Mouse (Mus musculus): ENCODE results near the gene Lhfpl5. TPM values are rescaled to one million over a fixed set of nuclear protein-coding genes. Genes with fewer than 3 reads are reported as not detected.

Lhfpl5 gene
- total and polyA plus RNA-seq, 2 experiments from 2014 or later: 21.0 to 28.6 TPM

GRCm38 (mm10) chr17:28580396-28580795 lies 5.0 kb downstream of the Lhfpl5 start:
- Histone ChIP-seq H3K36me3 (ENCODE audit: insufficient read depth, low read length) (no peaks in the 10 kb centered on the region), H3K4me2 (ENCODE audit: low read depth, low read length, poor library complexity, severe bottlenecking) (no peak overlapping the region), H3K9me3 (ENCODE audit: low read length) (no peaks in the 10 kb centered on the region), H3K4me1 (ENCODE audit: insufficient read depth, low read length) (peaks cover 11% of the 10 kb centered on the region; the same call in 1 of the 2 replicates), H3K9ac (replicated peaks; ENCODE audit: low read length, poor library complexity, severe bottlenecking) (no peak overlapping the region), H3K27me3 (ENCODE audit: insufficient read depth, low read length) (no peaks in the 10 kb centered on the region), H3K4me3 (ENCODE audit: low read depth, low read length) (no peak overlapping the region), H3K27ac (ENCODE audit: low read depth, low read length) (no peak overlapping the region)
- DNase-seq (ENCODE audit: low spot score): peak; percentile 55
- TF ChIP-seq CTCF (IDR thresholded peaks at IDR 0.05): no peak
- no peak for ATAC-seq (ENCODE audit: low FRiP score)
- 8% methylated on average over 9 of the region's 9 CpGs for WGBS

DNA sequence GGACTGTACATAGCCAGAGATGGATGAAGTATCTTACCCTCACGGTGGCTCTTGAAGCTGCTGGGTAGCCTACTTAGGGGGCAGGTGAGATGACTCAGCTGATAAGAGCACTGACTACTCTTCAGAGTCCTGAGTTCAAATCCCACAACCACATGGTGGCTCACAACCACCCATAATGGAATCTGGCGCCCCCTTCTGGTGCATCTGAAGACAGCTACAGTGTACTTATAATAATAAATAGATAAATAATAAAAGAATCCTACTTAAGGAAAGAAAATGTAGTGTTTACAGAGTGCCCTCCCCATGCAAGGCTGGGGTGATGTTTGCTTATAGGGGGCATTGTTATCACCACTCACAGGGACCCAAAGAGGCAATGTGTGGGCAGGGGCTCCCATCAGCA lies 5.6 kb downstream of the Lhfpl5 start:
- H3K27ac ChIP-seq (ENCODE audit: low read depth, low read length): no peak overlapping the region
- DNase-seq (ENCODE audit: low spot score): no peak
- no peak for ATAC-seq (ENCODE audit: low FRiP score)
- WGBS: 74% methylated on average over 2 of the region's 2 CpGs
- H3K9me3 ChIP-seq (ENCODE audit: low read length): no peaks in the 10 kb centered on the region
- H3K4me1 ChIP-seq (ENCODE audit: insufficient read depth, low read length): peaks cover 6% of the 10 kb centered on the region; the same call in 1 of the 2 replicates
- H3K36me3 ChIP-seq (ENCODE audit: insufficient read depth, low read length): no peaks in the 10 kb centered on the region
- no peak overlapping the region for H3K9ac ChIP-seq (replicated peaks; ENCODE audit: low read length, poor library complexity, severe bottlenecking)
- peak; percentile 33; the same call in 1 of the 2 replicates for TF ChIP-seq CTCF (IDR thresholded peaks at IDR 0.05)
- H3K27me3 ChIP-seq (ENCODE audit: insufficient read depth, low read length): no peaks in the 10 kb centered on the region
- no peak overlapping the region for H3K4me2 ChIP-seq (ENCODE audit: low read depth, low read length, poor library complexity, severe bottlenecking)
- no peak overlapping the region for H3K4me3 ChIP-seq (ENCODE audit: low read depth, low read length)

GRCm38 (mm10) chr17:28586509-28586908 lies 11.1 kb downstream of the Lhfpl5 start:
- Histone ChIP-seq H3K9ac (replicated peaks; ENCODE audit: low read length, poor library complexity, severe bottlenecking) (no peak overlapping the region), H3K4me1 (ENCODE audit: insufficient read depth, low read length) (no peaks in the 10 kb centered on the region), H3K9me3 (ENCODE audit: low read length) (no peaks in the 10 kb centered on the region), H3K27me3 (ENCODE audit: insufficient read depth, low read length) (no peaks in the 10 kb centered on the region), H3K4me2 (ENCODE audit: low read depth, low read length, poor library complexity, severe bottlenecking) (no peak overlapping the region), H3K36me3 (ENCODE audit: insufficient read depth, low read length) (peaks cover 33% of the 10 kb centered on the region), H3K27ac (ENCODE audit: low read depth, low read length) (no peak overlapping the region), H3K4me3 (ENCODE audit: low read depth, low read length) (no peak overlapping the region)
- ATAC-seq (ENCODE audit: low FRiP score) (no peak), DNase-seq (ENCODE audit: low spot score) (no peak)
- 90% methylated on average over 3 of the region's 3 CpGs for WGBS
- TF ChIP-seq CTCF (IDR thresholded peaks at IDR 0.05): no peak

DNA sequence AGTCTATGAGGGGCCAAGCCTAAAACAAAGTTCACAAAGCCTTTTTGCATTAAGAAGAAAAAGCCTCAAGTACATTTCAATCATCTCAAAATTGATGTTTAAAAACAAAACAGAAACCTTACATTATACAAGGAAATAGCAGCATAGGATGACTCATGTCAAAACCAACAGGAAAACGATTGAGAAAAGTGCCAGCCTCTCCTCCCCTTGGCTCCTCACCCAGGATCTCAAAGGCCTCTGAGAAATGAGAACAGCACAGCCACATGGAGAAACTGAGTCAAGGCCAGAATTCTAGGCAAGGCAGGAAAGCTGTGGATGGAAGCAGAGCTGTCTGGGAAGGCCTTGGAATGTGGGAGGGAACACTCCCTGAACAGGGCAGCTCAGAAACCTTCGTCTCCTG lies 13.2 kb downstream of the Lhfpl5 start:
- 87% methylated on average over 2 of the region's 2 CpGs for WGBS
- H3K4me1 ChIP-seq (ENCODE audit: insufficient read depth, low read length): no peaks in the 10 kb centered on the region
- no peak for DNase-seq (ENCODE audit: low spot score)

GRCm38 (mm10) chr17:28590596-28590995 lies 15.2 kb downstream of the Lhfpl5 start:
- no peak for DNase-seq (ENCODE audit: low spot score)
- no peaks in the 10 kb centered on the region for H3K27me3 ChIP-seq (ENCODE audit: insufficient read depth, low read length)
- no peak overlapping the region for H3K4me2 ChIP-seq (ENCODE audit: low read depth, low read length, poor library complexity, severe bottlenecking)
- no peaks in the 10 kb centered on the region for H3K9me3 ChIP-seq (ENCODE audit: low read length)
- no peak for TF ChIP-seq CTCF (IDR thresholded peaks at IDR 0.05)
- no peak for ATAC-seq (ENCODE audit: low FRiP score)
- H3K36me3 ChIP-seq (ENCODE audit: insufficient read depth, low read length): peaks cover 52% of the 10 kb centered on the region
- H3K9ac ChIP-seq (replicated peaks; ENCODE audit: low read length, poor library complexity, severe bottlenecking): no peak overlapping the region
- 94% methylated on average over 3 of the region's 3 CpGs for WGBS
- H3K4me1 ChIP-seq (ENCODE audit: insufficient read depth, low read length): no peaks in the 10 kb centered on the region
- H3K27ac ChIP-seq (ENCODE audit: low read depth, low read length): no peak overlapping the region
- H3K4me3 ChIP-seq (ENCODE audit: low read depth, low read length): no peak overlapping the region

More for the DNA sequence above, 13.2 kb downstream of the Lhfpl5 start:
- Histone ChIP-seq H3K4me3 (ENCODE audit: low read depth, low read length) (no peak overlapping the region), H3K4me2 (ENCODE audit: low read depth, low read length, poor library complexity, severe bottlenecking) (no peak overlapping the region), H3K9me3 (ENCODE audit: low read length) (no peaks in the 10 kb centered on the region), H3K27me3 (ENCODE audit: insufficient read depth, low read length) (no peaks in the 10 kb centered on the region), H3K9ac (replicated peaks; ENCODE audit: low read length, poor library complexity, severe bottlenecking) (no peak overlapping the region), H3K27ac (ENCODE audit: low read depth, low read length) (no peak overlapping the region), H3K36me3 (ENCODE audit: insufficient read depth, low read length) (peaks cover 47% of the 10 kb centered on the region)
- TF ChIP-seq CTCF (IDR thresholded peaks at IDR 0.05): no peak
- no peak for ATAC-seq (ENCODE audit: low FRiP score)

DNA sequence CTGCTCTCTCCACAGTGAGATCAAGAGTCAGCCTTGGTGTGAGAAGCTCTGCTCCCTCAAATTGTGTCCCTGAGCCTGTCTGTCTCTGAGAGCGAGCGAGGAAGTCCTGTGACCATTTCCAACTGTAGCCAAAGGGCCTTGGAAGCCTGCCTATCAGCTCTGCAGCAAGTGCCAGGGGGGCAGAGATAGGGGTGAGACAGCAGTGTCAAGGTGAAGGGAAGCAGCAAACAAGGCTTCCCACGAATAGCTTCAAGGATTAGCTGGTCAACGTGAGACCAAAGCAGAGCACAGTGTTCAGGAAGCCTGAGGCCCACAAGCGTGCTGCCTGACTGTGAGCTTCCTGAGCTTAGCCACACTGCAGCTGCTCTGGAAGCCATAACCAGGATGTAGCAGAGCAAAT lies 16.0 kb downstream of the Lhfpl5 start:
- no peak for ATAC-seq (ENCODE audit: low FRiP score)
- no peaks in the 10 kb centered on the region for H3K27me3 ChIP-seq (ENCODE audit: insufficient read depth, low read length)
- no peaks in the 10 kb centered on the region for H3K9me3 ChIP-seq (ENCODE audit: low read length)
- H3K27ac ChIP-seq (ENCODE audit: low read depth, low read length): no peak overlapping the region
- 89% methylated on average over 5 of the region's 5 CpGs for WGBS
- no peak overlapping the region for H3K4me2 ChIP-seq (ENCODE audit: low read depth, low read length, poor library complexity, severe bottlenecking)
- no peak for TF ChIP-seq CTCF (IDR thresholded peaks at IDR 0.05)
- no peak overlapping the region for H3K4me3 ChIP-seq (ENCODE audit: low read depth, low read length)
- DNase-seq (ENCODE audit: low spot score): no peak
- H3K36me3 ChIP-seq (ENCODE audit: insufficient read depth, low read length): peaks cover 54% of the 10 kb centered on the region
- no peaks in the 10 kb centered on the region for H3K4me1 ChIP-seq (ENCODE audit: insufficient read depth, low read length)
- no peak overlapping the region for H3K9ac ChIP-seq (replicated peaks; ENCODE audit: low read length, poor library complexity, severe bottlenecking)
